Mouse (Mus musculus) neural tube, embryonic 13.5 days (tissue): ENCODE measurements at regions not wholly inside any gene's neighbourhood (a gene's known extent, or its start where the extent isn't known, plus 50 kb on each side); places are given as distances from the start of the nearest gene placed in this dataset.

ENCODE experiments used
- ATAC-seq: fragments of 200-750 bp; cut with Nextera tagmentation; 2 replicates; pipeline ENCODE4 v1.8.0; 2017; ENCODE audit warnings: low read depth, mild to moderate bottlenecking, moderate TSS enrichment, moderate library complexity
- H3K27ac ChIP-seq: fragments of 300-500 bp; sonication (generic); replicated peaks from 2 replicates; pipeline ENCODE4 v1.5.1; 2015; ENCODE audit warnings: moderate library complexity, mild to moderate bottlenecking, inconsistent platforms
- H3K27me3 ChIP-seq: fragments of 300-500 bp; sonication (generic); 2 replicates; pipeline ENCODE4 v1.6.1; 2015; ENCODE audit warnings: mild to moderate bottlenecking, inconsistent platforms
- H3K36me3 ChIP-seq: fragments of 300-500 bp; sonication (generic); 2 replicates; pipeline ENCODE4 v1.6.1; 2015; ENCODE audit warnings: mild to moderate bottlenecking, inconsistent platforms
- H3K4me1 ChIP-seq: fragments of 300-500 bp; sonication (generic); replicated peaks from 2 replicates; pipeline ENCODE4 v1.6.1; 2015; ENCODE audit warnings: inconsistent platforms
- H3K4me2 ChIP-seq: fragments of 300-500 bp; sonication (generic); 2 replicates; pipeline ENCODE4 v1.6.1; 2015; ENCODE audit warnings: inconsistent platforms, mild to moderate bottlenecking, moderate library complexity
- H3K4me3 ChIP-seq: fragments of 300-500 bp; sonication (generic); 2 replicates; pipeline ENCODE4 v1.5.1; 2015; ENCODE audit warnings: mild to moderate bottlenecking, inconsistent platforms
- H3K9ac ChIP-seq: fragments of 300-500 bp; sonication (generic); 2 replicates; pipeline ENCODE4 v1.6.1; 2015; ENCODE audit warnings: moderate library complexity, mild to moderate bottlenecking, inconsistent platforms
- H3K9me3 ChIP-seq: fragments of 300-500 bp; sonication (generic); 2 replicates; pipeline ENCODE4 v1.6.1; 2016; ENCODE audit warnings: inconsistent platforms
- WGBS: fragments of 180-500 bp; shearing (Covaris S2); methylation state at CpG from one replicate; pipeline ENCODE4 v1.1.7; 2015; 5-methylcytosine and 5-hydroxymethylcytosine counted together

DNA sequence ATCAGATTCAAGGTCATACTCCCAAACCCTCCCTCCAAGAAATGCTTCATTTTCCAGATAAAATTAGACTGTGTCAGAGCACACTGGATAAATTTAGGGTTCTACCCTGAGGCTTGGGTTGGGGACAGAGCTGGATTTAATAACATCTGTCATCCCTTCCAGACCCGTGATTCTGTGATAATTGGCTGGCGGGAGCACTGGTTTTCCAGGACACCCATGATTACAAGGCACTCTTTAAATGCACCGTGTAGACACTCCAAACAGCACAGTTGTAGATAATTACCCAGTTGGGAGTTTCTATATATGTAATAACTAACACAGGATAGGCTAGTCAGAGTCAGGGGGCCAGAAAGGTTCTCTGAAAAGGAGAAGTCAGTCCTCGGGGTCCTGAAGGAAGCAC is 108.4 kb upstream of the Nebl start:
- Histone ChIP-seq H3K9me3 (no peaks in the 10 kb centered on the region), H3K27me3 (0 out of 2 replicates have a peak, but pooled peaks cover 5% of the 10 kb centered on the region), H3K9ac (no peak overlapping the region), H3K27ac (no peak overlapping the region), H3K4me1 (peaks cover 23% of the 10 kb centered on the region), H3K36me3 (no peaks in the 10 kb centered on the region), H3K4me3 (no peak overlapping the region), H3K4me2 (peak overlapping the region; percentile 37)
- WGBS, result 58% methylated on average over 4 of the region's 4 CpGs
- peak; percentile 26; the same call in 1 of the 2 replicates for ATAC-seq

DNA sequence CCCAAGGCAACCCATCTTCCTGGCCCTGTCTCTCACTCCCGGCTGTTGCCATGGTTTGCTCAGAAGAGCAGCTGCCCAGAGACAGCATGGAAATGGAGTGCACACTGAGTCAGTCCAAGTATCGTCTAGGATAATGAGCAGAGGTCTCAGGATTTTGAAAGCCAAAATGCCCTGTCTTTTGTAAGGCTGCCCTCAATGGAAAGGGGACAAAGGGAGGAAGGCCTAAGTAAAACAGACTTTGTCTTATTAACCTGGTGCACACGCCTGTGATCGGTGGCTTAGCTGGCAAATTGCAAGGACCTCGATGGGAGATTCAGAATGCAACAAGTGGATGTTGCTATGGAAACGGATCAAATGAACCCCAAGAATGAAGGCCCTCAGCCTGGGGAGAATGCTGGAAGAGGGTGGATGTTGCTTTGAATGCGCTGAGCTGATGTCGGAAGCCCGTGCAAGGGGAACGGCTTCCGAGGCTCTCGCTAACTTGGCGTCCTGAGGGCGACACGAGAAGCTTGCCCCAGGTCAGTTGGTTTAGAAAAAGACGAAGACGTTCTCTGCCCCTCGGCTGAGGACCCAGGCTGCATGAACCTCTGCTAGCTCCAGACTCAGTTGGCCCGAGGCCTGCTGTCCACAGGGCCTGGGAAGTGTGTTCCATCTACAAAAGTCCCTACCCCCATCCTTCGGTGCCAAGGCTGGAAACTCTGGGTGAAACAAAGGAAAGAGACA is 107.8 kb upstream of the Nebl start:
- H3K36me3 ChIP-seq, result no peaks in the 10 kb centered on the region
- ATAC-seq, result peak; percentile 76
- H3K27ac ChIP-seq, result no peak overlapping the region
- no peak overlapping the region for H3K4me3 ChIP-seq
- peak overlapping the region; percentile 37 for H3K4me2 ChIP-seq
- H3K9me3 ChIP-seq, result no peaks in the 10 kb centered on the region
- H3K9ac ChIP-seq, result no peak overlapping the region
- WGBS, result 30% methylated on average over 20 of the region's 20 CpGs
- 0 out of 2 replicates have a peak, but pooled peaks cover 5% of the 10 kb centered on the region for H3K27me3 ChIP-seq
- H3K4me1 ChIP-seq, result peaks cover 23% of the 10 kb centered on the region

DNA sequence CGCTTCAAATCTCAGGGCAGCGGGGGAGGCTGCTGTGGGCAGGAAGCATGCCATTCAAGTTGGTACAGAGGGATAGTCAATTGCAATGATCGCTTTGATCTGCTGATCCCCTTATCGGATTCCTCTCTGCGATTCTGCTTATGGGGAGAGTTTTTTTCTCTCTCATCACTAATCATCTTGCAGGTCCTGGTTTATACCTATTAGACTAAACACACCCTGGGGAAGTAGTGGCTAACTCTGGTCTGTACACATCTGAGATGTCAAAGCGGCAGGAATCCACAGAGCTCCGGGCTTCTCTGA is 107.1 kb upstream of the Nebl start:
- Histone ChIP-seq H3K27ac (no peak overlapping the region), H3K36me3 (no peaks in the 10 kb centered on the region), H3K4me3 (no peak overlapping the region), H3K27me3 (0 out of 2 replicates have a peak, but pooled peaks cover 5% of the 10 kb centered on the region), H3K4me1 (peaks cover 23% of the 10 kb centered on the region), H3K4me2 (no peak overlapping the region), H3K9me3 (no peaks in the 10 kb centered on the region), H3K9ac (no peak overlapping the region)
- ATAC-seq, result no peak
- 60% methylated on average over 7 of the region's 7 CpGs for WGBS

DNA sequence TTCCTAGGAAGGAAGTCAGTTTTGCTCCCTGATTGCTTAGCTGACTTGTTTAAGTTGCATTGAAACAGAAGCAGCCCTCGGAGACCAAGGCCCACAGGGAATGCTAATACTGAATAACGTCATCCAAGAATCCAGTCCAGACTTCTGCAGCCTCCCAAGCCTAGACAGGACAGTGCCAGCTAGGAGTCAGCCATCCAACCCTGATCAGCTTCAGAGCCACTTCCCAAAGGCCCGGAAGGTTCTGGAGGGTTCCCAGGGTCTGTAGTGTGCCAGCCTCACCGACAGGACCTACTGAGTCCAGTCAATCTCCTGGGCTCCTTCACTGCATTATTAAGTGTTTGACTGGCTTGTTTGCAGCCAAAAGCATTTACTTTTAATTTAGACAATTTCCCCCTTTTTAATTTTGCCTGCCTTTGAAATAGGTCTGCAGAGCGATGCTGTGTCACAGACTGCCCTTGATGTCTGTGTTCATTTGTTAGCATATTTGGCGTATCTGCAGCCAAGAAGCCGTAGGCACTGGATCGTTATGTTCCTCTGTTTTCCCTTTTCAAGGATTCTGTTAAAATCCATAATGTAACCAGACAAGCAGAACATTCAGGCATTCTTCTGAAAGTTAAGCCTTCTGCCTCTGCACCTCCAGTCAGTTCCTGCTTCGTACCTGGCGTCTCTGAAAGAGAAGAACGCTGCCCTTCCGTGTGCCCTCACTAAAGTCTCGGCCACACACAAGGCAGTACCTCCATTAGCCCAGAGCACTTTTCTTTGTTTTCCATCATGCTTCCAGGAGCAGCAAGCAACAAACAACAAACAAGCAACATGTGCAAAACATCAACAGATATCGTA is 106.5 kb upstream of the Nebl start:
- WGBS, result 76% methylated on average over 14 of the region's 14 CpGs
- 0 out of 2 replicates have a peak, but pooled peaks cover 5% of the 10 kb centered on the region for H3K27me3 ChIP-seq
- no peak overlapping the region for H3K9ac ChIP-seq
- H3K9me3 ChIP-seq, result no peaks in the 10 kb centered on the region
- ATAC-seq, result no peak
- peaks cover 23% of the 10 kb centered on the region for H3K4me1 ChIP-seq
- H3K4me2 ChIP-seq, result no peak overlapping the region
- no peak overlapping the region for H3K4me3 ChIP-seq
- H3K36me3 ChIP-seq, result no peaks in the 10 kb centered on the region
- no peak overlapping the region for H3K27ac ChIP-seq

DNA sequence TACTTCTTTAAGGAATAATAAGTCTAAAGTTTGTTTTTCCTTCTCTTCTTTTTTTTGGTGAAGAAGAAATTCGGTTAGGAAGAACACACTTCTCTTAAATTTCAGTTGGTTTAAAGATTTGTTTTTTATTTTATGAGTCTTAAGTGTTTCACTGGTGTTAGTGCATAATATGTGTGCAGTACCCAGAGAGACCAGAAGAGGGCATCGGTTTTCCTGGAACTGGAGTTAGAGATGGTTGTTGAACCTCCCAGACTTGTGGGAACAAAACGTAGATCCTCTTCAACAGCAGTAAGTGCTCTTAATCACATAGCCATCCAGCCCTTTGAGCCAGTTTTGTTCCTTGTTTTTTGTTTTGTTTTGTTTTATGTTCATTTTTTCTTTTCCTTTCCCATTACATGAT is 101.5 kb upstream of the Nebl start:
- 79% methylated on average over 3 of the region's 3 CpGs for WGBS
- no peaks in the 10 kb centered on the region for H3K9me3 ChIP-seq
- ATAC-seq, result no peak
- H3K36me3 ChIP-seq, result no peaks in the 10 kb centered on the region
- no peak overlapping the region for H3K4me2 ChIP-seq
- no peaks in the 10 kb centered on the region for H3K4me1 ChIP-seq
- H3K27me3 ChIP-seq, result no peaks in the 10 kb centered on the region
- H3K4me3 ChIP-seq, result no peak overlapping the region
- H3K27ac ChIP-seq, result no peak overlapping the region
- no peak overlapping the region for H3K9ac ChIP-seq

DNA sequence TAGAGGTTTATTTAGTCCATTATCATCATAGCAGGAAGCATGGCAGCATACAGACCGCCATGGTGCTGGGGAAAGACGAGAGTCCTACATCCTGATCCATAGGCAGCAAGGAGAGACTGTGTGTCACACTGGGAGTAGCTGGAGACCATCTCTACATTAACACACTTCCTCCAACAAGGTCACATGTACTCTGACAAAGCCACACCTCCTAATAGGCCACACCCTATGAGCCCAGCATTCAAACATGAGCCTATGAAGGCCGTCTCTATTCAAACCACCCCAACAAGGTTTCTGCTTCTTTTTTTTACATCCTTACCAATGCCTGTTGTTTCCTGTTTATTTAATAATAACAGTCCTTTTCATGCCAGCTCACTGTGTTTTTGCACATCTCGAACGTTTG is 99.0 kb upstream of the Nebl start:
- H3K4me3 ChIP-seq, result no peak overlapping the region
- no peak overlapping the region for H3K9ac ChIP-seq
- ATAC-seq, result no peak
- H3K4me1 ChIP-seq, result no peaks in the 10 kb centered on the region
- no peak overlapping the region for H3K4me2 ChIP-seq
- no peaks in the 10 kb centered on the region for H3K36me3 ChIP-seq
- H3K27me3 ChIP-seq, result no peaks in the 10 kb centered on the region
- H3K27ac ChIP-seq, result no peak overlapping the region
- WGBS, result 88% methylated on average over 5 of the region's 5 CpGs
- H3K9me3 ChIP-seq, result no peaks in the 10 kb centered on the region

DNA sequence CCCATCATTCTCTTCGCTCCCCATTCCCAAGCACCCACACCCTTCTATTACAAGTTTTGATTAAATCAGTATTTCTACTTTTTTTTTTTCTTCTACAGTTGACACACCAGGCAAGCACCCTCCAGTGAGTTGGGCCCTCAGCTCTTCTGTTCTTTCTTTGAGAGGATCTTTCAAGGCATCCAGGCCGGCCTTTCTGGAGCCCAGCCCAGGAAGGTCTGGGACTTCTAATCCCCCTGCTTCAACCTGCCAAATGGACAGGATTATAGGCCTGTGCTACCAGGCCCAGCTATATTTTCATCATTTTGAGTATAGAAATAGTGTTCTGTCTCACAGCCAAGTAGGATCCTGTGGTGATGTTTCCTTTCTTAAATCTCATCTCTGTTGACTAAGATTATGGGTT is 94.0 kb upstream of the Nebl start:
- no peaks in the 10 kb centered on the region for H3K9me3 ChIP-seq
- no peak overlapping the region for H3K9ac ChIP-seq
- H3K4me2 ChIP-seq, result no peak overlapping the region
- H3K36me3 ChIP-seq, result no peaks in the 10 kb centered on the region
- no peaks in the 10 kb centered on the region for H3K27me3 ChIP-seq
- H3K27ac ChIP-seq, result no peak overlapping the region
- 89% methylated on average over 2 of the region's 2 CpGs for WGBS
- H3K4me3 ChIP-seq, result no peak overlapping the region
- ATAC-seq, result no peak
- no peaks in the 10 kb centered on the region for H3K4me1 ChIP-seq

DNA sequence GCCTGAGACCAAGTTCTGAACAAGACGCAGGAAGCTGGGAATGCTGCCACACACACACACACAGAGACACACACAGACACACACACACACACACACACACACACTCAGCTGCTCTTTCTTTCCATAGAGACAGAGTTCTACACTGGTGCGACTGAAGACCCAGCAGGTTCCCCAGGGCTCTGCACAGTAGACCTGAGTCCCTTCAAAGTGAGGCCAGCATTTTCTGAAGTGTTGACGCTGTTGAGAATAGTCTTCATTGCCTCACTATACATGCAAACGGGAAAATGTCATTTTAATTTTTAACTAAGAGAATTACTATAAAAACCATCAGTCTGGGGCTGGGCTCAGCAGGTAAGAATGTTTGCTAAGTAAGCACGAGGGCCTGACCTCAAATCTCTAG is 92.9 kb upstream of the Nebl start:
- ATAC-seq, result no peak
- WGBS, result 90% methylated on average over 5 of the region's 5 CpGs
- Histone ChIP-seq H3K27me3 (no peaks in the 10 kb centered on the region), H3K4me3 (no peak overlapping the region), H3K4me1 (no peaks in the 10 kb centered on the region), H3K36me3 (no peaks in the 10 kb centered on the region), H3K4me2 (no peak overlapping the region), H3K27ac (no peak overlapping the region), H3K9ac (no peak overlapping the region), H3K9me3 (no peaks in the 10 kb centered on the region)

DNA sequence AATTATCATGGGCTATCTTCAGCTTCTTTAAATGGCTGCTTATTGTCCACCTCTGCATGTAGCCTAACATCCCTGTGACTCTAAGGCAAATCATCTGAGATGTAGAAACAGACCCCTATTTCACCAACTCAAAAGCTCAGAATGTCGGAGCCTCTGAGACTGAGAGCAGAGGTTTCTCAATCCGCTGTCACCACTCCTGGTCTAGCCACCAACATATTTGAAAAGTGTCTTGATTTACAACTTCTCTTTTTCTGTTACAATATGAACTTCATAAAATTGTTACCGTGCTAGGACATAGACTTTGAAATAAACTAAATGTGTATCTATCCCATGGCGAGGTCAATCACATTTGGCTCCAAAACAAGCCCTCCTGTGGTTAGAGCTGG is 91.3 kb upstream of the Nebl start:
- 64% methylated on average over 4 of the region's 4 CpGs for WGBS
- no peaks in the 10 kb centered on the region for H3K4me1 ChIP-seq
- ATAC-seq, result no peak
- no peak overlapping the region for H3K9ac ChIP-seq
- H3K27ac ChIP-seq, result no peak overlapping the region
- H3K4me2 ChIP-seq, result no peak overlapping the region
- H3K4me3 ChIP-seq, result no peak overlapping the region
- no peaks in the 10 kb centered on the region for H3K27me3 ChIP-seq
- no peaks in the 10 kb centered on the region for H3K9me3 ChIP-seq
- H3K36me3 ChIP-seq, result no peaks in the 10 kb centered on the region

DNA sequence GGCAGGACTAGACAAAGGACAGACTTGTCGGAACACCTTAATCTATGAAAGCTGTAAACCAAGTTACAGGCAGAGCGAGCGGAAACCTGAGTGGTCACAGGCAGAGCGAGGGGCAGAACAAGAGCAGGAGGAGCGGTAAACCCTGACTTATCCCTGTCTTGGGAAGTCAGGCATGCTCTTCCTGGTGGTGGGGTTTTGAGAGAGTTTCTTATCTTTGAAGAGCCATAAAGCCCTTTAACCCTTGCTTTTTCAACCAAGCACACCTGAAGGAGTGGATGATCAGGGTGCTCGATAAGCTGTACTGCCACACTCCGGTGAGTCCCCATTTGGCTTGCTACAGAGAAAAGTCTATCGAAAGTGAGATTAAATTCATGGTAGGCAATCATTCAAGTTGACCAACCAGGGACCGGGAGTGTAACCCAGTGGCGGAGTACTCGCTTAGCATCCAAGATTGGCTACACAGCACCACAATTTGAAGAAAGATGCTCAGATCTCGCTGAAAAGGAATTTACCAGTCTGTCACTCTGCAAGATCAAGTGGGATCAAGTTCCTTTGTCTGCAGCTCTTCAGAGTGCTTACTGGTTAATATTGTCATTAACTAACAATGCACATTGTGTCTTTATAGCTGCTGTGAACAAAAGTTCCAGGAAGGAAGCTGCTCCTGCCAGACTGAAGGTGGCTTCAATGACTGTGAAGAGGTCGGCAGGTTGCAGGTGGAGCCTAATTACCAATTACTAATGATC is 90.8 kb upstream of the Nebl start:
- Histone ChIP-seq H3K9me3 (no peaks in the 10 kb centered on the region), H3K9ac (no peak overlapping the region), H3K27ac (no peak overlapping the region), H3K4me2 (no peak overlapping the region), H3K4me3 (no peak overlapping the region), H3K4me1 (no peaks in the 10 kb centered on the region), H3K27me3 (no peaks in the 10 kb centered on the region), H3K36me3 (no peaks in the 10 kb centered on the region)
- WGBS, result 65% methylated on average over 13 of the region's 13 CpGs
- no peak for ATAC-seq

DNA sequence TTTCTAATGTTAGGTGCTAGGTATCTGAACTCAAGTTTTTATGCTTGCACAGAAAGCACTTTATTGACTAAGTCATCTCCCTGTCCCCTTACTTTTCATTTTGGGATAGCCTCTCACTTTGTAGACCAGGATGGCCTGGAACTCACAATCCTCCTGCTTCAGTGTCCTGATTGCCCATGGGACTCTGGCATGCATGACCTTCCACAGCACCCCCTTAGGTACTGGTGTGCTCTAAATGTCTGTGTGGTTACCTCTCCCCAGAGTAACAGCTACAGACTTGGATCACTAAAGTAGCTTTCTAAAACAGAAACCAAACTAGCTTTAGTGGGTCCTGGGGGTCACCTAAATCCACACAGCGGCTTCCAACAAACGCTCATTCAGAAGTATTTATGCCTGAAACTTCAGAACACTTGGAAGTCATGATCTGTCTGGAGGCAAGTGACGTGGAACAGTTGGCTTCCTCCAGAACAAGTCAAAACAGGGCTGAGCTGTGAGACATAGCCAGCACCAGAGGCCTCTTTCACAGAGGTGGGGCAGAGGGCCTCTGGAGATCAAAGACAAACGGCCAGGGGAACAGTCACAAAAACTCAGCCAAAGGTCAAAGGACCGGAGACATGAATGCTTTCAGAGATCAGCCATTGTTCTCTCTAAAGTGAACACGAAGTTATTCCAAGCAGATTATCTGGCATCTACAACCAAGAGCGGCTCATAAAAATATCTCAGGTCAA is 80.8 kb upstream of the Nebl start:
- 17% methylated on average over 7 of the region's 7 CpGs for WGBS
- Histone ChIP-seq H3K9me3 (no peaks in the 10 kb centered on the region), H3K9ac (no peak overlapping the region), H3K27me3 (no peaks in the 10 kb centered on the region), H3K4me2 (no peak overlapping the region), H3K27ac (no peak overlapping the region), H3K4me1 (no peaks in the 10 kb centered on the region), H3K36me3 (no peaks in the 10 kb centered on the region), H3K4me3 (no peak overlapping the region)
- no peak for ATAC-seq
